Mouse (Mus musculus) urinary bladder, postnatal 25 days (tissue): Measurements from ENCODE around the gene 1700016D06Rik.
"Not testable (repeated sequence)": the region's sequence is repeated elsewhere in the genome, so short reads cannot be mapped to it uniquely, and the experiment has no call there.

Experiments used
- DNase-seq: peaks from one replicate; pipeline ENCODE4 v3.0.0; 2022; ENCODE audit warnings: low spot score

The 1700016D06Rik gene

DNA sequence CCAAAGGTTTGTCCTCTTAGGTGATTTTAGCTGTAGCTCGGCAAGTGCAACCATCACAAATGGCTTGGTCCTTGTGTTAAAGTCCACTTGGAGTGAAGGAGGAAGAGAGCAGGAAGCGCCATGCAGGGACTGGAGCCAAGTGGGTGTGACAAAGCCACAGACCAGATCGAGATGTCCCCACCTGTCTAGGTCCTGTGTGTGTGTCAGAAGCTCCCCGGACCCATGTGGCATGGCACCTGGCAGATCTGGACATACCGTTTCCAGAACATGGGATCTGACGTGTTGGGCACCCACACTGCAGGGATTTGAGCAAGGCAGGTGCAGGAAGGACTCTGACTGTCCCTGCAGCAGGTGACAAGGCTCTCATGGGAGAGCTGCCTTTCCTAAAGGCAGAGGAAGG is 565 bp upstream of the 1700016D06Rik start:
- no peak for DNase-seq

DNA sequence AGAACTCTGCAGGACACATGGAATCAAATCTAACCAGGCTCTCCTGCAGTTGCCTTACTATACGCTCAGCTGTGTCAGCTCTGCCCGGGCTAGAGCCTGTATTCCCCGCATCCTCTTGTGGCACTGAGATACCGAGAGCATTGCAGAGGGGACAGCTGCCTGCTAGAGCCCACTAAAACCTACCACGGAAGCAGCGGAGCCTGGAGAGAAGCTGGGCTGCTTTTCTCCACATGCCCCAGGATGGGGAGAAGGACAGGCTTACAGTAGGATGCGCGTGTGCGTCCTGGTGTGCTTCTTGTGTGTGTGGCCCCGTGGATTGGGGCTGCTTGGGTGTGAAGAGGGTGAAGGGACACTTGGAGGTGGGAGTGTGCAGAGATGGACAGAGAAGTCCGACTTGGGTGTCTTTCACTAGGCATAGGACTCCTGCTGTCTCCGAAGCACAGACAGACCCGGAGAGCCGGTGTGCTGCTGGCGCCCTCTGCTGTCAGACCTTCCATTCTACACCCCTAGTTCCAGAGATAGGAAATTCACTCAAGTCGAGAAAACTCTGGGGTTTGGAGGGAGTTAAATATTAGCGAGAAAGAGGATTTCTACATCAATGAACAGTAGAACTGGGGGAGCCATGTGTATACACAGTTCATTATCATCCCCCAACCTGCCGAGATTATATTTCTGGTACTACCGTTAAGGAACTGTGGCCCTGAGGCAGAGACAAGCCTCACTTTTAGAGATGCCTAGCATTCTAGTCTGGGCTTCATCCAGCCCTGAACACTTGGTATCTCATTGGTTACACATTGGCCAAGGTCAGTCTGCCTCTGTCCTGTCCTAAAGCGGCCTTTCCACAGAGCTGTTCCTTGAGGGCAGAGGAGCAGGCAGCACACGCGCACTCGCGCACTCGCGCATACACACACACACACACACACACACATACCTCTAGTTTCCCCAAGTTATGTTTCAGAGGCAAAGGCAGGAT is 517 bp downstream of the 1700016D06Rik start:
- peak; percentile 79 for DNase-seq

DNA sequence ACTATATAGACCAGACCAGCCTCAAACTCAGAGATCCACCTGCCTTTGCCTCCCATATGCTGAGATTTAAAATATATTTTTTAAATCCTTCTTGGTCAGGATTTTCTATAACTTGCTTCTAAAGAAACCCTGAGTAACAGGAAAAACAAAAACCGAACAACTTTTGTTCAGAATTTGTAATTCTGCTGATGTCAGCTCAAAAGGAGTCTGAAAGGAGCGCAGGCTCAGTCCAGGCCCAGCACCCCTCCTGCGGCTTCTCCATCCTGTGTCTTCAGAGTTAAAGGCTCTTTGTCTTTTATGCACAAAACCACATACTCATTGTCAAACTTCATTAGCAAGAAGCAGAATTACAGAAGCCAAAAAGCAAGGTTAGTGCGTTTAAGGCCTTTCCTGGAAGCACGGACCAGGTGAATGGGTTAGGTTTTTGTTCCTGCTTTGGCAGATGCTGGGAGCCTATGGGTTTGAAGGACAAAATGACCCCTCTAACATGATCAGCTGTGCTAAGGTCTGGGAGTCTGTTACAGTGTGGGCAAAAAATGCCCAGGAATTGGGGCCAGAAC is 1.3 kb downstream of the 1700016D06Rik start:
- DNase-seq, result no peak

DNA sequence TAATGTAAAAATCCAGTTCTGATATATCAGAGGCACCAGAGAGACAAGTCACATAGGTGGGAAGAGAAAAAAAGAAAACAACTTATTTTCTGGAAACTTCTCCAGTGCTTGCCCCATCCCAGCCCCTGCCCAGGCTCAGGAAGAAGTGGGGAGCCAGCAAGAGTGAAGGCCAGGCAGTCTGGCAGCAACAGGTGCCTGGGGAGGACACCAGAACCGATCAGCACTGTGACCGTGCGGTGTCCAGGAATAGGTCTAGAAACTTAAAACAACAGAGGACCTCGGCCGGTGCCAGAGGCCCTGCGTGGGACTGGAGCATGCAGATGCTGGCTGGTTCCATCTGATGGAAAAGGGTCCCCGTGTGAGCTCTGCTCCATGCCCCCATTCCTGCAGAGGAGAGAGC is 3.4 kb downstream of the 1700016D06Rik start:
- DNase-seq, result no peak

DNA sequence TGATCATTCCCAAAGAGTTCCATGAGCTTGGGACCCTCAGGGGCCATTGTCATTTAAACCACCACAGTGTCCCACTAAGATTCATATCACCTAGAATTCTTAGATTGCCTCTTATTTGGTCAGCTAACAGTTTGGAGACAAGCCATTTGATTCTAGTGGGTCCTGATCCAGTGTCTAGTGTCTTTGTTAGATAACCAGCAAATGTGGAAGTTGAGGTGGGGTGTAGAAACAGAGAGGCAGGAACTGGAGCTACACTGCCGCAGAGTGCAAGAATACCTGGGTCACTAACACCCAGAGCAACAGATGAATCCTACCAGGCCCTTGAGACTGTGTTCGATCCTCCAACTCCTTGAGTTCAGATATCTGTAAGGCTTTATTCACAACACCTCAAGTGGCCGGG is 4.7 kb downstream of the 1700016D06Rik start:
- DNase-seq, result no peak

DNA sequence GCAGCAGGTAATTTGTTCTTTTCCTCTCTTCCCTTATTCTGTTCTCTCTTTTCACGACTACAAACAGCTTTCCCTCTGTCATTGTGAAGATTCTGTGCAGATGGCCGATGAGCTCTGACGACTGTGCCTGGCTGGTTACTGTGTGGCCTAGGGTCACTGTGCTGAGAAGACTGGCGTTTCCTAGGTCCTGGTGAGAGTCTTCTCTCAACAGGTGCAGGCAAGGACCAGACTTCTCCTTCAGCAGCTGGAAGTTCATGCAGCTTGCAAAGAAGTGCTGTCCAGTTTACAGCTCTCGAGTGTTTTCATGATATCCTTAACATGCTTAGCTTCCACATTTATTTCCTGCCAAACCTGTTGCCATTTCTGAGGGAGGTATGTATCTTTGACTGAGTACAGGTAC is 6.9 kb downstream of the 1700016D06Rik start:
- no peak for DNase-seq

DNA sequence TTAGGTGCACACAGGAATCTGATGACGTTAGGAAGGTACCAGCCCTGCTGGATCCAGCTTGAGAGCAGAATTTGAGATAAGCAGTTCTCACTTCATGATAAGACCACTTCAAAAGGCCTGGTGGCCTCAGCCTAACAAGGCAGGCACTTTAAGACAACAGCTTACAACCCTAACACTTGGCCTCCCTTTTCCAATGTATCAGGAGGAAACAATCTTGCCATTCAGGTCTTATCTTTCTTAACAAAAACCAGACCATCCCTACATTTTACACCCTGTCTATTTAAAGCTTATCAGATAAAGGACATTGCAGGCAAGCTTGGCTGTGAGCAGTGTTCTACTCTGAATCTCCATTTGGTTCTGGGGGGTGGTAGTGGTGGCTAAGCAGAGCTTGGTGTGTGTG is 8.4 kb downstream of the 1700016D06Rik start:
- DNase-seq, result no peak

DNA sequence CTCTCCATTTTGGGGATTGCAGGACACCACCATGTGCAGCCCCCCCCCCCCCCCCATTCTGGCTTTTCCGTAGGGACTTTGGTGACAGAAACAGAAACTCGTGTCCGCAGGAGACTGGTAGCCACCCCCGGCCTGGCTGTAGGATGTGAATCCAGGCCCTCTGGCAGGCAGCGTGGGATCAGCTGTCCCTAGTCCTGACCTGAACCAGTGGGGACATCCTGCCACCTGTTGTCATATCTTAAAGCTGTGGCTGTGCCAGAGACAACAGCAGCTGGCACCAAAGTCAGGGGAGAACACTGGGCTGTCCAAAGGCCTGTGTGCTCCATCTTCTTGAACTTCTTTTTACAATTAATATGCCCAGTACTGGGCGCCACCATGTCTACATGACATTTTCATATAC is 9.1 kb downstream of the 1700016D06Rik start:
- no peak for DNase-seq

DNA sequence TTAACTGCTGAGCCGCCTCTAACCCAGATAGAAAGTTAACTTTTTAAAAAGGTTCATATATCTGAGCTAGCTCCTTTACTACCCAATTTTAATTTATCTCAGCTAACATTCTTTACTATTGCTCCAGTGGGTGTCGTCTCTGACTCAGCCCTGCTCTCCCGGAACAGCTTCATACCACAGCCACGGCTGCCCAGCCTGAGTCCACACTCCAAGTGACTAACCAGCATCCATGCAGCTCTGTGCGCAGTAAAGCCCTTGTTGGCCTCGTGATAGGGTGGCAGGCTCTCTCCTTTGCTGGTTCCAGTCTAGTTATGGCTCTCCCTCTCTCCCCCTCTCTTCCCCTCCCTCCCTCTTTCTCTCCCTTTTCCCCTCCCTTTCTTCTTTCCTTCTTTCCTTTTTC is 9.6 kb downstream of the 1700016D06Rik start:
- DNase-seq, result peak; percentile 7

DNA sequence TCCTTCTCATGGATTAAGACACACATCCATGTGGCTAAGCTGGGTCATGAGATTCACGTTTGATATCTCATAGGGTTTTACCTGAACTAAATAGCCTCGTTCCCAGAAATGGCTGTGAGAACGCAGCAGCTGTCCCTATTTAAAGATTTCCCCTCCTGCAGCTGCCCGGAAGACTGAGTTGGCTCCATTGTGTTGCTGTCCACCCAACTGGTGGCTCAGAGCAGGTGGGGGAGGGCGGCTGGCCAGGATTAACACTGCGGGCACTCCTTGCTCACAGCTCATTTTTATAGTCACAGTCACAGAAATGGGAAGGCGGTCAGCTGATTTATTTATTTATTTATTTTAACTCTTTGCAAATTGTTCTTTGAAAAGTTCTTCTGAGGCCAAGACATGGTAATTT is 10.9 kb downstream of the 1700016D06Rik start:
- DNase-seq, result no peak

DNA sequence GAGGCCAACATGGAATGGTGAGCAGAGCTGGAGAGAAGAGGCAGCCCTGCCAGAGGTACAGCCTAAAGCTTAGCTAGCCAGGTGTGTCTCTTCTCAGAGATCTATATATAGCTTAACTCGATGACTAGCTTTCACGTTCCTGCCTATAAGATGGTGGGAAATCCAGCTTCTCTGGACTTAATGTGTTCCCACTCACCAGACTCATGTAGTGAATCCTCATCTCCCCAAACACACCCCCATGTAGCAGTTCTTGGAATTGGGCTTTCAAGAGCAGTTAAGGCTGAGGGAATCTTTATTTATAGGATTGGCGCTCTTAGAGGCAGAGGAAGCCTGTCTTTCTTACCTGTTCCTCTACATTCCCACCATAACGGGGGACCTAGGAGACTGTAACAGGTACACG is 13.6 kb downstream of the 1700016D06Rik start:
- DNase-seq, result no peak

DNA sequence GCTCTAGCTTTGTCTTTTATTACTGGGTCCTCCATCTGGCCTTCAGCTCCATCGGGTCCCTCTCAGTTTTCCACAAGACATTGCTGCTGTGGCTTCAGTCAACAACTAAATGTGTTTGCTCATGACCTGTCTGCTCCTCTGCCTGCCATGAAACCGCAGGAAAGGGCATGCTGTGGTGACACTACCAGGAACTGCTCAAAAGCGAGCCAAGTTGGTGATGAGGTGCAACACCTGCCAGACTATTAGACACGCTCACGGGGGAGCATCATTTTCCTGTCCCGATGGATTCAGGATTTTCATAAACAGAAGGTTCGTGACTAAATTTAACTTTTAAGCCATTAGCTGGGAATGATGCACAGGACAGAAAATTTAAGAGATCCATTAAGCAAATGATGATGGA is 16.3 kb downstream of the 1700016D06Rik start:
- DNase-seq, result no peak

DNA sequence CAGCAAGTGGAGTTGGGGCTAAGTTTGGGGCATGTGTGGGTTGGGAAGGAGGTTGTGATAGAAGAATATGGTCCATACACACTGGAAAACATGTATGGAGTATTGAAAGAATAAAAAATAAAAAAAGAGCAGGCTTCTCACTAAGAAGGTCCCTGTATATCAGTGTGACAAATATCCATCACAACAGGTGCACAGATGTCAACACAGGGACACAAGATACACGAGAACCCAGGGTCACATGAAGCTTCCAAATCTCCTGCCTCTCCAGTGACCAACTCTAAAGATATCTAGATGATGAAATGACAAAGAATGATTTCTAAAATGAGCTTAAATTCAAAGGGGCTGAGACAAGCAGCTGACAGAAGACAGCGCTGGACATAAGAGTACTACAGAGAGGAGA is 32.6 kb downstream of the 1700016D06Rik start:
- DNase-seq, result no peak

DNA sequence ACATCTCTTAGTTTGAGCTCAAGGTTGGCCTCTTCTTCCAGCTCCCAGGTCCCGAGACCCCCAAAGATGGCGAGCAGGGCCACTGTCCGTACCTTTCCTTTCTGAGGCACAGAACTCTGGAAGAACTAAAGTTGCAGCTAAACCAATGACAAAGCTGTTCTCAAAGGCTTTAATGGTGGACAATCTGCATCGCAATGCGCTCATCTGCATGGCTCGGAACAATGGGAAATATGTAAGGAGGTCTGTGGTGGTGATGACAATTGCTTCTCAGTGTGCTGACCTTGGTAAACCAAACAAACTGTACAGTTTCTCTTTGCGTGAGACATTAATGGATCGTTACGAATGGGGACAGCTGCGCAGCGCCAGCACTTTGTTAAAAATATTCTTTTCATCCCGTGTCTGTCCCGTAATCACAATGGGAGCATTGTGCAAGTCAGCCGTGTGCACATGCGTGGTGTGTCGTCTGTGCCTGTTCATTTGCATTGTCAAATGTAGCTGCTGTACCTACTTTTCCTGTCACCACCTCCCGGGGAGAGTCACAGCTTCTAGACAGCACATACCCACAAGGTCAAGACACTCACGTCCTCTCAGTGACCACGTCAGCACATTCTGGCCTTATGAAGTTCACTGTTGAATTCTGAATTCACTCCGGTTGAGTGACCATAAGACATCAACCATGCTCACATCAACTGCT is 34.7 kb downstream of the 1700016D06Rik start:
- not testable (repeated sequence) for DNase-seq

DNA sequence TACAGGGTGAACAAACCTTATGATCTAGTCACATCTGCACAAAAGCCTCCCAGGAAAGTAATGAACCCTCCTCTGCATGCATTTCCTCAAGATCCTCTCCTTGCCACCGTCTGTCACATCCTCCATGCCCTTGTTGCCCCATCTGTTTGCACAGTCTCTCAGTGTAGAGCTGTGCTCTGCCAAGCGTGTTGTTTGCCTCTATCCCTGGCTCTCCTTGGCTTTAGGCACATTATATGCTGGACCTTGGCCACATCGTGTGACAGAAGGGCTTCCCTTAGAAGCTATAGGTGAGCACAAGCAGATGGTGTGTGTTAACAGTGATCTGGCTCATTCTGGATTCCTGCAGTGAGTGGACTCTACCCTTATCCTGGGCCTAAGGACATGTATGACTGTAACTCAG is 38.9 kb downstream of the 1700016D06Rik start:
- DNase-seq, result no peak

DNA sequence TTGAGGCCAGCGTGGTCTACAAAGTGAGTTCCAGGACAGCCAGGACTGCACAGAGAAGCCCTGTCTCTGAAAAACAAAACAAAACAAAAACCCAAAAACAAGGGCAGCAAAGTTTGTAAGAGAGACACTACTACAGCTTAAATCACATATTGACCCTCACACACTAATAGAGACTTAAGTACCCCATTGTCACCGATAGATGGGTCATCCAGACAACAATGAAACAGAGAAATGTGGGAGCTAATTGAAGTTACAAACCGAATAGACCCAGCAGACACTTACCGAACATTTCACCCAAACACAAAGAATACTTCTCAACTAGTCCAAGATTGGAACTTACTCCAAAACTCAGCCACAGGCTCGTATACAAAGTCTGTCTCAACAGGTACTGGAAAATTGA is 50.8 kb downstream of the 1700016D06Rik start:
- no peak for DNase-seq

DNA sequence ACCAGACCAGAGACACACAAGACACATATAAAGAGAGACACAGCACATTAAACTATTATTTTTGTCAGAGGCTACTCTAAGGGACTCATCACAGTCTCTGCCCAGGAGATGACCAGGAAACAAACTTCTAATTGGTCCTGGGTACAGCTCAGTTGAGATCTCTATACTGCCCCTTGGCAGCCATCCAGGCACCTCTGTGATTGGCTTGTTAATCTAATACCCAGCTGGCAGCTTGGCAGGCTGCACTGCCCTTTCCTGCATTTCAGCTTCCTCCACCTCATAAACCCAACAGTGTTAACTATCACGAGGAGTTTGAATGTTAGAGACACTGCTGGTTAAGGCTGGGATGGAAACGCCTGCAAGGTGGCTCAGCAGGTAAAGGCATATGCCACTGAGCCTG is 57.7 kb downstream of the 1700016D06Rik start:
- DNase-seq, result no peak

DNA sequence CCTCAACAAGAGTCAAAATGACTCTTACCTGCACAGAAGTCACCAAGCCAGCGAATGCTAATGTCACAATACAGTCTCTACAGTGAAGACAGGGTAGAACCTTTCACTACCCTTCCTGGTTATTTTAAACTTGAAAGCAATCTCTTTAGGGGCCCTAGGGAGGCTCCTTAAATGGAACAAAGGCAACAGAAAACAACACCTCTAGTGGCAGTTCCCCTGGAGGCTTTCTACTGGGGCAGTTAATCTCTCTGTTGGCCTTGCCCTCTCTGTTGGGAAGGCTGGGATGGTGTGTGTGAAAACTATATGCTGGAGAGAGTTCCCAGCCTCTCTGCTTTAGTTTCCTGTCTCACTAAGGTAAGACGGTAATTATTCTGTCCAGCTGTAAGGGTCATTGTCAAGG is 60.3 kb downstream of the 1700016D06Rik start:
- DNase-seq, result no peak

DNA sequence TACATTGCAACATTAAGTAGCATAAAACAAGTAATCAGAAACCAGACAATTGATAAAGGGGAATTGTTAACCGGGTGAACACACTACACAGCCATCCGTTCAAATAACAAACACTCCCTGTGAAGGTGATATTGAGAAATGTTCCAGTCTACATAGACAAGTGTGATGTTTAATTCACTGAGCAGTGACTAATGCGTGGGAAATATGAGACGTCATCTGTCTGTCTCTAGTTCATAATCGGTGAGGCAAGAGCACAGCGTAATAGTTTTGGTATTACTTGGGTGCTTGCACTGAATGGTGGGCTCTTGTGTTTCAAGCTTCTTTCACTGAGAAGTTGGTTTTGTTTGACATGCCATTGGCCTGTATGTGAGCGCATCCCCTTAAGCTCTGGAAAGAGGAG is 63.3 kb downstream of the 1700016D06Rik start:
- DNase-seq, result no peak

DNA sequence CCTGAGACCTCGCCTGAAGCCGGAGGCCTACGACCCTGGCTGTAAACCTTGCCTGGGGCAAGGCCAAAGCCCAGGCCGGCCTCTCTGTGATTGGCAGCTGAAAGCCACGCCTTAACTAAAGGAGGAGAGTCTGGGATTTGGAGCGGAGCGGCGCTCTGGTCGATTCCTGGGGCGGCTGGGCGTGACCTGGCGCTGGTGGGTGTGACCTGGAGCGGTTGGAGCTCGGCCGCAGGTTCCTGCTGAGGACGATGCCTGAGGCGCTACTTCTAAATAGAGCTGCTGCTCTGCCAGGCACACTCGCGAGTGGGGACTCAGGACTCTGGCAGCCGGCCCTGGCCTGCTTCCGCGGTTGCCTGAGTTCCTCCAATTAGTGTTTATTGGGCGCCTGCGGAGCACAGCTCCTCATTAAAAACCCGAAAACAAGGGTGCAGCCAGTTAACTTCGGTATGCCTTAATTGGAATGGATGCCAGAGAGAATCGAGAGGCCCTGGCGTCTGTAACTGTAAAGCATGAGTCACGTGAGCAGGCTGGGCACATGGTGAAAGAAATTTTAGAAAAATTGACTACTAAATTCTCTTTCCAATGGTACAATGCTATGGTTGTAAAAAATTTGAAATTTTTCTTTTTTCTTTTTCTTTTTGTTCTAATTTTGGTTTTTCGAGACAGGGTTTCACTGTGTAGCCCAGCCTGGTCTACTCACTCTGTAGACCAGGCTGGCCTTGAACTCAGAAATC is 64.4 kb downstream of the 1700016D06Rik start:
- DNase-seq, result peak; percentile 61

DNA sequence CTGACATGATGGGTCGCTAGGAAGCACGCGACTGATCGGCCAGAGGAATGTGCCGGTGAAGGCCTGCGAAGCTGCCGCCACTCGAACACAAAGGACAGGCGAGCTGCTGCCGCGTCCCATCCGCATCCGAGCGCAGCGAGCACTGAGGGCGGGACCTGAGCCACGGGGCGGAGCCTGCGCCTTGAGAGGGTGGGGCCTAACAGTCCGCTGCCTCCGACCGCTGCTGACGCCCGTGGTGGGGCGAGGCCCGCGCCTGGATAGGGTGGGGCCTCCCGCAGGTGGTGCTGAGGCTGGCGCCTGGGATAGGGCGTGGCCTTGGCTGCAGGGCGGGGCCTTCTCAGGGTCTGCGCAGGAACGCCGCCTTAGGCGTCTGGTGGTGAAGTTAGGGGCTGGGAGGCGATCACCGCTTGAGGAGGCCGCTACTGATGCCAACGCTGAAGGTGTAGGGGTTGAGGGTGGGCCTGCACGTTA is 65.2 kb downstream of the 1700016D06Rik start, which contains the start of gene Ankrd10:
Gene Ankrd10 (minus strand): TSS at position 147 of the 471 bp plus-strand sequence.
- peak; percentile 91 for DNase-seq

DNA sequence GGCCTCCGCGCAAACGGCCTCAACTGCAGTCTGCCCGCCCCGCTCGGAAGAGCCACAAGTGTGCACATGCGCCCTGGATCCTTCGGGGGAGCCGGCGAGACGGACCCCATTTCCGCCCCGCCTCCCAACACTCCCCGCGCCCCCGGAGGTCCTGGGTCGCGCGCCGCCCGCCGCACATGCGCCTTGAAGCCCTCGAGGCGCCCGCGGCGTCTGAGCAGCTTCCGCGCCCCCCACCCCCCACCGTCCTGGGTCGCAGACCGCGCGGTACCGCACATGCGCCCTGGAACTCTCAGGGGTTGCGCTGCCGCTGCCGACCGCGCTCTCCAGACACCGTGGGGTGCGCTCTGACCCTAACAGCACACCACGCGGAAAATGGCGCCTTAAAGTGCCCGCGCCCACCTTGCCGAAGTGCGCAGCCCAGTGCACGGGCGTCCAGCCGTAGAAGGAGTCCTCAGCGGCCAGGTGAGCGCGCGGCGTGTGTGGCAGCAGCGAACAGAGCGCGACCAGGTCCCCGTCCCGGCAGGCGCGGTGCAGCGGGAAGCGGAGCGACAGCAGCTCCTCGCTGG is 65.8 kb downstream of the 1700016D06Rik start:
- DNase-seq, result peak; percentile 79
